Mouse (Mus musculus): ENCODE results near the gene Gm3286. TPM values are rescaled to one million over a fixed set of nuclear protein-coding genes. Genes with fewer than 3 reads are reported as not detected.
"Not testable (repeated sequence)": the region's sequence is repeated elsewhere in the genome, so short reads cannot be mapped to it uniquely, and the experiment has no call there.

Gene Gm3286
- not detected in 2 replicates for polyA plus RNA-seq (2015; fragmentation: Nextera tagmentation; extraction: Ambion mirVana)

DNA sequence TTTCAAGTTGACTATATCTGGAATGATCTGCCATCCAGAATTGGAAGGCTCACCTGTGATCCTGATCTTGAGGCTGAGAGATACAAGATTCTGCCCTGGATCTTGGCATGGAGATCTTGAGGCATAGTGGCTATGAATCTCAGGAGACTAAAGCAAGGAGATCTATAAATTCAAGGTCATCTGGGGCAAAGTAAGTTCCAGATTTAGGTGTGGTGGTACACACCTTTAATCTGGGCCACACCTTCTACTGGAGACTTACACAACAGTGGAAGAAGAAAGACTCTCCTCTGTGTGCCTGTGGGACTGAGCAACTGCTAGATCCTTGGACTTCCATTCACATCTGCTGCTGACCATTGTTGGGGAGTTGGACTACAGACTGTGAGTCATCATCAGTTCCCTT, at the start of gene Gm3286:
Gene Gm3286 (plus strand): TSS at position 301 of the 400 bp plus-strand sequence.
- not testable (repeated sequence) for H3K9ac ChIP-seq; H3K4me3 ChIP-seq; H3K9me3 ChIP-seq; ATAC-seq (ENCODE audit: borderline replicate concordance, extremely low read depth, low FRiP score, low TSS enrichment); H3K27me3 ChIP-seq; H3K27ac ChIP-seq; H3K4me1 ChIP-seq; H3K4me2 ChIP-seq; H3K36me3 ChIP-seq

Other genes with a start within 250 kb of the Gm3286 start
- not detected in 2 replicates for gene Gm10424, start 238.0 kb upstream of the Gm3286 start, polyA plus RNA-seq (2015; fragmentation: Nextera tagmentation; extraction: Ambion mirVana)
- gene Gm3259, start 204.8 kb upstream of the Gm3286 start, polyA plus RNA-seq (2015; fragmentation: Nextera tagmentation; extraction: Ambion mirVana) = not detected in 2 replicates
- not detected in 2 replicates for gene D5Ertd577e, start 54.0 kb upstream of the Gm3286 start, polyA plus RNA-seq (2015; fragmentation: Nextera tagmentation; extraction: Ambion mirVana)
- gene Gm7971, start 84.1 kb downstream of the Gm3286 start, polyA plus RNA-seq (2015; fragmentation: Nextera tagmentation; extraction: Ambion mirVana) = not detected in 2 replicates
- gene Gm7978, start 225.4 kb downstream of the Gm3286 start, polyA plus RNA-seq (2015; fragmentation: Nextera tagmentation; extraction: Ambion mirVana) = not detected in 2 replicates
- not detected in 2 replicates for gene Gm7982, start 231.3 kb downstream of the Gm3286 start, polyA plus RNA-seq (2015; fragmentation: Nextera tagmentation; extraction: Ambion mirVana)